Mouse (Mus musculus): Measurements from ENCODE around the gene Aplp2. TPM values are rescaled to one million over a fixed set of nuclear protein-coding genes. Genes with fewer than 3 reads are reported as not detected.

Aplp2 gene
- total RNA-seq (2021) (100 to 1,000 TPM; 578 to 689 TPM), polyA plus RNA-seq (2012; rRNA removed) (376 and 431 TPM in 2 replicates)
- long read RNA-seq, transcript Aplp2-201 (17 exons, 3,634 nt), result major isoform, 367 of 626 reads
- long read RNA-seq, transcript Aplp2-202 (17 exons, 3,504 nt), result minor isoform, 6 of 626 reads
- long read RNA-seq, transcript Aplp2-209 (16 exons, 3,462 nt), result minor isoform, 172 of 626 reads
- long read RNA-seq, partial matches to known transcripts, result 20 of 626 reads
- long read RNA-seq, other reads (novel, unspliced or antisense), result 57 of 626 reads

DNA sequence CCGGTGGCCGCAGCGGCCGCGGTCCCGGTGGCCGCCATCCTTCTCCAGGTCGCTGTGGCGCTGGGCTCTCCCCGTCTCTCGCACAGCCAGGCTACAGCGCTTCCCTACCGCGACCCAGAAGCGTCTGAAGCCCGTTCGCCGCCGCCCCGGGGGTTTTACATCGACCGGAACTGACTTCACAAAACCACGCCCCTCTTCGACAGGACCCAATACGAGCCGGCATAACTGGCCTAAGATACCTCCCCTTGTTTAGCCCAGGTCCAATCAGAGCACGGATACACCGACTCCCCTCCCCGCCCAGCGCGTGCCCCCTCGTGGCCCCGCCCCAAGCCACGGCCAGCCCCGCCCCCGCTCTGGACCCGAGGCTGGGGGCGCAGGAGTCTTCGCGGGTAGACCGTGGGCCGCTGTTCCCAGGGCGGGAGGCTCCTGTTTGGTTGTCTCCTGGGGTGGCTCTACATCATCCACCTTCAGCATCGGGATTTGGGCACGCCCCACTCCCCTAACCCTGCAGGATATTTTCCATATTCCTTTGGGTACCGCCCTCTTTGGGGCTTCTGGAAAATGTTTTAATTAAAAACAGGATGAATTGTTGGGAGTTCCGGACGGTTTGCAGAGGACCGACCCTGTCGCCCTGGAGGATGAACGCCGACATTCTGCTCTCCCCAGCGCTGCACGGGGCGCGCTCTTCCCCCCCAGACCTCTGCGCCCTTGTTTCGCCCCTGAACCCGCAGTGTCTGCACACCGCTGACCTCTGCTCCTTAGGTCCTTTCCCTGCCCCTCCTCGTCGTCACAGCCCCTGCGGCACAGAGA is at the start of gene Aplp2:
TSS of gene Aplp2 (minus strand) at position 126 of the 810 bp plus-strand sequence.
- peak; percentile 99 for DNase-seq

DNA sequence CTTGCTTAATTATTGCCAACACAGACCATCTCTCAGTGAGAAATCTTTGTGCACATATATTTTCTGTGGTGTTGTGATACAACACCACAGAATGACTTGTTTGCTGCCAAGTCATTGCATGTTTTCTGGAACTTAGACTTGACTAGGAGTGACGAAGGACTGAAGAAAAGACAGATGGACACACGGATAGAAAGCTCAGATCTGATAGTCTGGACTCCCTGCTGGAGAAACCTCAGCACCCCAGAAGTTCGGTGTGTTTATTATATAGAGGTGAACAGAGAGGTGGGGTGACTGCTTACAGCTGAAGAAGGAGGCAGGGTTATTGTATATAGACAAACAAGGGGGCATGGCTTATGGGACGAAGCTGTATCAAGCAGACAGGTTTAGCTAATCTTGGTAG is 48.6 kb upstream of the Aplp2 start:
- no peak for DNase-seq

DNA sequence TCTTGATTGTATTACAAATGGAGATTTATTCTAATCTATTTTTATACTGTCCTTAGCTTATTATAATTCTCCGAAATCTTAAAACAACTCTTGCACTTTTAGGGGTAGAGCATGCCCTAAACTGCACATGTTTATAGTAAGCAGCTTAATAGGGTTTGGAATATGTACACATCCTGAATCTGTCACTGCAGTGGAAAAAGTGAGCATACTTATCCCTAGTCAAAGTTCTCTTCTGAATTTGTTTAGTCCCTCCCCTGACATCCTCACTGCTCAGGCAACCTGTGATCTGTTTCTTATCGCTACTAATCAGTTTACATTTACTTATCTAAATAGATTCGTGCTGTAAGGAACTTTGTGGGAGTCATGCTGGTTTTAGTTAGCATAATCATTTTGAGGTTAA is 46.6 kb upstream of the Aplp2 start:
- no peak for DNase-seq

DNA sequence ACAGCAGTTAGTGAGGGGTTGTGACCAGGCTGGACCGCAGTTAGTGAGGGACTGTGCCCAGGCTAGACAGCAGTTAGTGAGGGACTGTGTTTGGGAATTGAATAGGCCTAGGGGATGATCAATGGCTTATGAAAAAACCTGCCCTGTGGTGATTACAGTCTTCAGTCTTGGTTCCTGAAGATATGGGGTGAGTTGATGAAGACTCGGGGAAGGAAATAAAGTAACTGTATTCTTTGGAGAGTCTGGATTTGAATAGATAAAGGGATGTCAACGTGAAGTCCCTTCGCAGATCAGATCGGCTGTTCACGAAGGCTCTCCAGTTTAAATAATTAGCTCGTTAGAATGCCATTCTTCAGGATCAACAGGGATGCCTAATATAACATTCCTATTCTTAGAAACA is 44.3 kb upstream of the Aplp2 start:
- no peak for DNase-seq

DNA sequence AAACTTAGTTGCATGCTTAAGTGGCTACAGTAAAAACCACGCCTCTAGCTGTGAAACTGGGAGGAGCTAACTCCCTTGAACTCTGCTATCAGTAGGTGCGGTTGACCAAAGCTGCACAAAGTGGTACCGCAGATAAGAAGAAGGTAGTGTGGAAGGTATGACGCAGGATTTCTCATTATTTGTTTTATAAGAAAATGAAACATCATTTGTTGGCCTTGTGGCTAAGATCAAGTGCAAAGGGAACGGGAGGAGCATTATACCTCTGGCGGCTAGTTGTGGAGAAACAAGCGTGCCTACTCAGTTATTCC is 43.0 kb upstream of the Aplp2 start:
- DNase-seq, result peak; percentile 30

DNA sequence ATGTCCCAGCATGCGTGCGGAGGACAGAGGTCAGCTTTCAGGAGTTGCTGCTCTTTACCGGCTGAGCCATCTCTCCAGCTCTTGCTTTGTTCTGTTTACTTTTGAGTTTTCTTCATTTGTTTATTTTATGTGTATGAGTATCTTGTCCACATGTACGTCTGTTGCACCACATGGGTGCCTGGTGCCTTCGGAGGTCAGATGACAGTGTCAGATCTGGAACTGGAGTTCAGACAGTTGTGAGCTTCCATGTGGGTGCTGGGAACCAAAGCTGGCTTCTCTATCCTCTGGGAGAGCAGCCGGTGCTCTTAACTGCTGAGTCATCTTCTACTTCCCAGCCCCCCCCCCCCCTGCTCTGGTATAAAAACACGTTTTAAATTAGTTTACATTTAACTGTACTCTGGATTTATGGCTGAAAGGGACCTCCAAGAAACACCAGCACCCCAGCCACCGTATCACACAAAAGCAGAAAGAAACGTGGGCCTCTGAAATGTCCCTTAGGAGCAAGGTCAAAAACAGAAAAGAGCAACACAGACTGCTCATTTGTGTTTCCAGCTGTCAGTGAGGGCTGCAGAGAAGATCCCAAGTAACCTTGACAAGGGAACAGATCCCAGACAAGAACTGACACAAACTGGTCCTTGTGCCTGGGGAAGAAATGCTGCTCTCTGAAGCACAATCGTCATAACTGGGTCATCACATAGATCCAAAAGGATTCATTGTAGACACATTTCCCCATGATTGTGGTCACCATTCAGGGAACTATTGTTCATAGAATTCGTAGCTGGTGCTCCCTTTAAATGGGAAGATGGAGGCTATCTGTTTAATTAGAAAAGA is 42.5 kb upstream of the Aplp2 start:
- DNase-seq, result peak; percentile 54

DNA sequence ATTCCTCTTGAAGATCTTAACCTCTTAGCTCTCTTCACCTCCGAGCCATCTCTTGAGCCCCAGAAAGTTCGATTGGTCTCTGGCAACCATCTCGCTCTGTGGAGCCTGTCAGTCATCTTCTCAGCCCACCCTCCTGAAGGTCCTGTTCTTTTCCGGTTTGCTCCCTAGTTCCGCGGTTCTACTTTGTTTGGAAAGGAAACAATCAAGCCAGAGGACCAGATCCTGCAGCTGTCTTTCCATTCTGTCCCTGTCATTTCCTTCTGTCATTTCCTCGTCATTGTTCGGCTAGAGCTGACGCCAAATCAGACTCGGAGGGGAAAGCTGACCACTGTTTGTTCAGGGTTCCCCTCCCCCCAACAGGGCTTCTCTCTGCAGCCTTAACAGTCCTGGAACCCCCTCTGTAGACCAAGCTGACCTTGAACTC is 41.7 kb upstream of the Aplp2 start:
- peak; percentile 38 for DNase-seq

DNA sequence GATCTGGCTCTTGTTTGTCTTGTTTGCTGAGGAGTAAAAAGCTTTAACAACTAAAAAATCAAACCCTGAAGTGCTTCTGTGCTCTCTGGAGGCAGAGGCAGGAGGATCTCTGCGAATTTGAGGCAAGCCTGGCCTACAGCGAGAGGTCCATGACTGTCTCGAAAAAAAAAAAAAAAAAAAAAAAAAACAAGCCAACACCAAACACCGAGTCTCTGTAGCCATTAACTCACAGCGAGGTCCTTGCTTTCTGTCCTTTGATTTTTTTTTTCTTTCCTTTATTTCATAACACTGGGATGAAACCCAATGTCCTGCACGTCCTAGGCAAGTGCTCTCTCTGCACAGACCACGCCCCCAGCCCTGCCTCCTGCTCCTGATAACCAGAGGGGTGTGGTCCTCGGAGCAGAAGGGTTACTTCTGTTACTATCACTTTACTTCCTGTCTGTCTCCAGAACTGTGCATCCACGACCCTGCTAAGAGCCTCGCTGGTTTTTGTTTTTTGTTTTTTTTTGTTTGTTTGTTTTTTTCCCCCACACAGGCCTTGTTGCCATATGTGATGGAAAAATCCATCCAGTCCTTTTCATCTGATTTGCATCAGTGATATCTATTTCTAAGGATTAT is 40.7 kb upstream of the Aplp2 start:
- DNase-seq, result peak; percentile 83

DNA sequence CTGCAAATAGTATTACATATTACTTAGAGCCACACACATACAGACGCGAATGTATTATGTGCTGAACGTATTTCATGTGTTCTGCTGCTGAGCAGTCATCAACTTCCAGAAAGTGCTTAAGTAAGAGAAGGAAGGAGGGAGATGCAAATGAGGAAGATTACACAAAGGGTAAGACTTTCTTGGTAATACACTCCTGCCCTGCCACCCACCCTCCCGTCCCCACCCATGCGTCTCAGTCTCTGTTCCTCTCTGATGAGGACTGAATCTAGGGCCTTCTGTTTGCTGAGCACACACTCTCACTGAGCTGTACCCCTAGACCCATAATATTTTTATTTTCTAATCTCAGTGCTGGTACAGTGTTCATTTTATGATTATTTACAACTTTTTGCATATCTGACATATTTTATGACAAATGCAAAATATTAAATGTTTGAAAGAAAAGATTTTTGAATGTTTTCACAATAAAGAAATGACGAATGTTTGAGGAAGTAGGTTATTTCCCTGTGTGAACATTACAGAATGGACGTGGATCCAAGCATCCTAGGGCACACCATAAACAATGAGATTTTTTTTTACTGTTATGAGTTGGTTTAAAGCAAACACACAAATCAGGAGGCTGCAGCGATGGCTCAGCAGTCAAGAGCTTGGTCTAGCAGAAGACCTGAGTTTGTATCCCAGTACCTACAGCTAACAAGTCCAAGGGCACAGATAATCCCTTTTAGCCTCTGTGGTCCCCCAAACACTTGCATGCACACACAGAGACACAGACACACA is 36.0 kb upstream of the Aplp2 start:
- no peak for DNase-seq

DNA sequence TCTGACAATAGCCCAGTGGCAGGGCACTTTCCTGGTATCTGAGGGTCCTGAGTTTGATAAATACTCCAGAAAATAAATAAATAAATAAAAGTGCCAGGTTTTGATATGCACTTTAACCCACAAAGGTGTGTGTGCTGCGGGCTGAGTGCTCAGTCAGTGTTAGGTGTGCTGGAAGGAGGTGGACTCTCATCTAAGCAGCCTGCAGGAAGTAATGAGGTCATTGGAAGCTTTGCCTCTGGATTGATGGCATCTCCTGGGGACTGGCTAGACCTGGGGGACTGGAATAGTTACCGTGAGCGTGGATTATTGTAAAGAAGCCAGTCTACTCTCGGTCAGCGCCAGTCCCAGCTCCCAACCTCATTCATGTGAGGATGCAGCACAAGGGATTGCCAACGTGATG is 34.8 kb upstream of the Aplp2 start:
- no peak for DNase-seq

DNA sequence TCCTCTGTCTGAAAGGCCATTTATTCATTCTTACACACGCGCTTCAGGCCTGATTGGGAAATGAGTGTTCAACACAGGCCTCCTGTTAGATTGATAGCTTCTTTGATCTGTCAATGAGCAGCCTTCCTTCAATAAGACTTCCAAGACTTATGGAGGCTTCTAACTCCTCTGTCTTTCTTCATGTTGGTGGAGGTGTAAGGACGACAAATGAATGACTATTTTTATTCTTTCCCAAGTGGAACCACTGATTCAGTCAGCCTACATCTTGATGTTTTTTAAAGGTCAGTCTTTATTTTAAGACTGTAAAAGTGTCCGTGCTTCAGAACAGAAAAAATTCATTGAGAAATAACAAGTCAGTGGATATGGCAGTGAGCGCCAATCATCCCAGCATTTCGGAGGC is 33.4 kb upstream of the Aplp2 start:
- DNase-seq, result no peak

DNA sequence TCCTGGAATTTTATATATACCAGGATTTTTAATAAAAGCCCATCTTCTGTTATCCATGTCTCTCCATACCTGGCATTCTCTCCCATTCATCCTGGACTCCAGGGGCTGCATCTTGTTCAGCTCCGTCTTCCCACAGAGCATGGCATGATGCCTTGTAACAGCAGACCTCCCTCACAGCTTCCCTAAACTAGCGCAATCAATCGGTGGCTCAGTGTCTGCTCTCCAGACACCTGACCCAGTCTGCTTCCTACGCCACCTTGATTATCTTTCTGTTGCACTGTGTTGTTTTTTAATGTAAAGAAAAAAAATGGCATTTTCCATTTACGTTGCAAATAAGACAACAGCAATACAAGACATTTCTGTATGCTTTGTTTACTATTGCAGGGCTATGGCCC is 32.3 kb upstream of the Aplp2 start:
- DNase-seq, result no peak

DNA sequence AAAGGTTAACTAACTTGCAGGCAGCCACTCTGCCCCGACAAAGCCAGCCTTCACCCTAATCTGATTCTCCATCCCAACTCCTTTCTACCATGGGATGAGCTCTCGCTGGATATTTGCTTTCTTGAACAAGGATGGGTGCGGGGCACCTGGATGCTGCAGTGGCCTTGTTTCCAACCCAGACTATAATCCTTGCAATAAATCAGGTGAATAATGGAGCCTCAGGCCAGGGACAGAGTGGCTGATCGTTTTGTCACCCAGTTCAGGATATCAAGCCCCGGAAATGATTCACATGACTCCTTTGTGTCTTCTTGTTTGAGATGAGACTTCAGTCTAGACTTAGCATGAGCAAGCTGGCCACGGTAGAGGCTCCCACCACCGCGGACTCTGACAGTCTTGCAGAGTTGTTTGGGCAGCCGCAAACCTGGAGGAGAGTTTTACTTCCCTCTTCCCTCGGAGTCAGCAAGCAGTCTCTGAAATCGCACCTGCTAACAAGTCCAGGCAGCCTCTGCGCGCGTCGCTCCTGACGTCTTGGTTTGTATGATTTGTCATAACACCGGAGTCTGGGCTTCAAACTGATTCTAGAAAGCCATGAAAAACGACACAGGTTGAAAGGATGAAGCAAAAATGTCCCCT is 31.8 kb upstream of the Aplp2 start:
- peak; percentile 69 for DNase-seq

DNA sequence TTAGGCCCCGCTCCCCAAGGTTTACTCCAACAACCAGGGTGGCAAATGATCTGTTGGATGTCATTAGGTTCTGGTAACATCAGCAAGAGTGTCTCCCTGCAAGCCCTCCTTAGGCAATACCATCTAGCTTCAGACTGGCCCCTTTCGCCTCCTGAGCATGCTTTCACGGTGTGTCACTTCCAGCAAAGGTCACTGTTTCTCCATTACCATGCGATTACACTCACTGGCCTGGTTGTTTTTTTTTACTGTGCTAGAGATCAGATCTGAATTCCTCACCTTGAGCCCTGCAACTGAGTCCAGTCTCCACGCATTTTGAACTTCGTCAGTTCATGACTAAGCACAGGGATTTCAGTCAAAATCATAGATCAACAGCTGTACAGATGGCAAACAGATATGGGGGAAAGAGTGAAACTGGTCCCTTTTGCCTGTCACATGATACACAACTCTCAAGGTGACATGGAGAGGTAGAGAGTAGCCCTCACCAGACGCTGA is 29.6 kb upstream of the Aplp2 start:
- DNase-seq, result peak; percentile 72

DNA sequence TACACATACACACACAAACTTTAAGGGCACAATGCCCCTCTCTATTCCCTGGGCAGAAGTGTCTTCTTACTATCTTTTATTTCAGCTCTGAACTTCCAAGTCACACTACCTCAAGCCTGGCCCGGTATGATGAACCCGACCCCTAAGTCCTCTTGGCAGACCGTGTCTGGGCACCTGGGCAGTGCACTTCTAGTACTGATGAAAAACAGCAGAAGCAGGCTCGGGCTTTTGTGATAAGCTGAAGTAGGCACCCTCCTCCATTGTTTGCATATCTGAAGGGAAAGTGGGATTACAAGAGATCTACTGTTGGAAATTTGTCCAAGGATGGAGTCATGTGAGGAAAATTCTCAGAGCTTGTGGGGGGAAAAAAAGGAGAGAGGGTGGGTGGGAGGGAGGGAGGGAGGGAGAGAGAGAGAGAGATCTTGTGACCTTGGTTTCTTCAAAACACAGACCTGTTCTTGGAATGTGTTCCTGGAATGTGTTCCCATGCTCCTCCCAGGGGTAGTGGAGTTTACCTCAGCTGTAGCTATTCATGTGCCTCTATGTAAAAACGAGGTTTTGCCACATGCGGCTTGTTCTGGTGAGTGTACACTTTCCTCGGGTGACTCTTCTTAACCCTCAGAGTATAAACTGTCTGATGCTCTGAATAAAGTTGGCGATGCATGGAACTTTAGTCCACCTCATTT is 29.1 kb upstream of the Aplp2 start:
- no peak for DNase-seq

DNA sequence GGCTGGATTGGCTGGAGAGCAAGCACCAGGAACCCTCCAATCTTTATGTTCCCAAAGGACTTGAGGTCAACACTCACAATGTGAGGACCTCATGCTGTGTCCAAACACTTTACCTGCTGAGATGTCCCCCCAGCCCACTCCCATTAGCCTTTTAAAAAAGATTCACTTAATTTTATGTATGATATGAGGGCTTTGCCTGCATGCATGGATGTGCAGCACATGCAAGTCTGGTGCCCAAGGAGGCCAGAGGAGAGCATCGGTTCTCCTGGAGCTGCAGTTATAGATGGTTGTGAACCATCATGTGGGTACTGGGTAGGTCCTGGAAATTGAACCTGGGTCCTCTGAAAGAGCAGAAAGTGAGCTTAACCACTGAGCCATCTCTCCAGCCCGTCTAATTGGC is 27.9 kb upstream of the Aplp2 start:
- DNase-seq, result no peak

DNA sequence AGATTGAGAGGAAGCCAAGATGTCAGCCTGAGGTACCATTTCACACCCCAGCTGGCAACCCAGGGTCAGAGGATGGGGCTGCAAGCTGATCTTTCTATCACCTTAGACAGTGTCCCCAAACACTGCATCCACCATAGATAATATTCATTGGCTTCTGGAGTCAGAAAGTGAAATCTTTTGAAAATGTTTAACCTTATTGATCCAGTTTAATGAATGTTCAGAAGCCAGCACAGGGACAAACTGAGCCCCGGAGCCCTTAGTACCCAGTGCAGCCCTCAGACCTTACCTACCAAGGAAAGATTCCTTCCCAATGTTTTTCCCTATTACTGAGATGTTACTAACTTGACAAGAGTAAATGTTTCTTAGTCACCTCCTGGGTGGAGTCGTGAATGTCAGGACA is 26.9 kb upstream of the Aplp2 start:
- no peak for DNase-seq

DNA sequence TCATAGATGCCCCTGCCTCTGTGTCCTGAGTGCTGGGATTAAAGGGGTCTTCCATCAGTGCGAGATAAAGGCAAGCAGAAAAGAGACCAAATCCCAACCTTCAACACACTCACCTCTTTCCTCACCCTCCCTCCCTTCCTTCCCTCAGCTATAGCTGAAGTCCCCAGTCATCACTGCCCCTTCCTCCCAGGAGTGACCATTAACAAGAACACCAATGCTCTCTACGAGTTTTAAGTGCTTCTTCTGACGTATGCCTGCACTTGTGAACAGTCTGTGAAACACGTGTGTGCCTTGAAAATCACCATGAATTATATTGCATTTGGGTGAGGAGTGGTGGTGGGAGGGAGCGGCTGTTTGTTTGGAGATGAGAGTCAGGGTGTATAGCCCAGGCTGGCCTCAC is 24.5 kb upstream of the Aplp2 start:
- no peak for DNase-seq

DNA sequence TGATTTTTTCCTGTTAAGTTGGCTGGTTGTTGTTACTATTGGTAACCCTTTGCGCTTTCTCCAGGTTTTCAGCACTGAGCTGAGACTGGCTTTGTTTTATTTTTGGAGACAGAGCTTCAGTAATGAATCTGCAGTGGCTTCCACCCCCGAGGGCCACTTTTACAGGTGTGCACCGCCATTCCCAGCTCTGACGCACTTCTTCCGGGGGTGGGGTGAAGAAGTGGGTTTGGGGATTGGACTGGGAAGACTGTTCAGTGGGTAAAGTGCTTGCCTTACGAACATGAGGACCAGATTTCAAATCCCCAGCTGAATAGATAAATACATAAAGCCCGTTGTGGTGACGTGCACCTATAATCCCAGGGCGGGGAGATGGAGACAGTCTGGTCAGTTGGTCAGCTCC is 23.9 kb upstream of the Aplp2 start:
- no peak for DNase-seq

DNA sequence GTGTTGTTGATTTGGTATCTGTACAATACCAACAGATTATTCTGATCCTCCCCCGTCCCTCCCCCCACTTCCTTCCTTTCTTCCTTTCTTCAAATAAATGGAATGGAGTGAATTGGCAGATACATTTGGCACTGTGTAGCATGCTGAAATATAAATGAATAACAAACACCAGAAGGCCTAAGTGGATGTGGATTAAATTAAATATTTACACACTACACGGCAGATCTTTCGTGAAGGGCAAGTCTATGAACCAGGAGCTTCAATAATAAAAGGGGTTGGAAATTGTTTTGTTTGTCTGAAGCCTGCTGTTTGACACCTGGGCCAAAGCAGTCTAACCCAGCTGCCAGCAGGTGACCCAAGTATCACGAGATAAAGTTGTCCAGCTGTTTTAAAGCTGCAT is 23.4 kb upstream of the Aplp2 start:
- no peak for DNase-seq

DNA sequence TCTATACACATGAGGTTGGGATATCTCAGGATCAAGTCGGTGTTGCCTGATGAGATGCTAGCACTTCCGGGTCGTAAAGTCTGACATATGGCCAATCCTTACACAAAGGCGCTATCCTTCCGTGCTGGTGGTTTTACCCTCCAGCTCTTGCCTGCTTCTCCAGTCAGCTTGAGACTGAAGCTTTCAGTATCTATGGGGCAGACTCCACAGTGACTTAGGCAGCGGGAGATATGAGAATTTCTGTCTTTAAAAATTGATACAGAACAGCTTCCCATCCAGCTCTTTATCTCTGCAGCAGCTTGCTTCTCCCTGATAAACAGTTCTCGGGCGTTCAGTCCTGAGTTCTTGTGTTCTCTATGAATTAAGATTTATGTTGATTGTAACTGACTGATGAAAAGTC is 14.9 kb upstream of the Aplp2 start:
- DNase-seq, result no peak

Measured in adrenal gland, adult 2 months (tissue).